ENCODE assay signal across 20 mouse cellular contexts in genomic region chr6:136340669-136341068, GRCm38 (mm10). TPM values are rescaled to one million over a fixed set of nuclear protein-coding genes. Genes with fewer than 3 reads are reported as not detected.
"Had no signal": no experiment of that assay in that cellular context is flagged by ENCODE, and none has a peak within 500 bp of the region (broad histone marks: within the 10 kb centered on the region; RNA-seq: fewer than 3 reads in every experiment).

No protein-coding gene starts in this region.

- H3K27ac ChIP-seq: limb, embryonic 13.5 days; liver, embryonic 12.5 days; midbrain, embryonic 13.5 days; stomach, embryonic 15.5 days had no signal

- H3K9me3 ChIP-seq: limb, embryonic 13.5 days; liver, embryonic 12.5 days; midbrain, embryonic 13.5 days; stomach, embryonic 15.5 days had no signal

- ATAC-seq: liver, embryonic 12.5 days; midbrain, embryonic 13.5 days had no signal

- DNase-seq: kidney, adult 9 months; kidney, postnatal 10 days; kidney, postnatal 4 days; right cerebral cortex, postnatal 14 days; thymus, postnatal 36 days had no signal

- H3K27me3 ChIP-seq: limb, embryonic 13.5 days; liver, embryonic 12.5 days; midbrain, embryonic 13.5 days; stomach, embryonic 15.5 days had no signal

- H3K4me2 ChIP-seq: limb, embryonic 13.5 days; liver, embryonic 12.5 days; midbrain, embryonic 13.5 days; stomach, embryonic 15.5 days had no signal

- H3K4me1 ChIP-seq: liver, embryonic 12.5 days; midbrain, embryonic 13.5 days; stomach, embryonic 15.5 days had no signal

- H3K36me3 ChIP-seq: limb, embryonic 13.5 days; liver, embryonic 12.5 days; midbrain, embryonic 13.5 days; stomach, embryonic 15.5 days had no signal

- H3K9ac ChIP-seq: limb, embryonic 13.5 days; liver, embryonic 12.5 days; midbrain, embryonic 13.5 days; stomach, embryonic 15.5 days had no signal

- H3K4me3 ChIP-seq: limb, embryonic 13.5 days; liver, embryonic 12.5 days; midbrain, embryonic 13.5 days; stomach, embryonic 15.5 days had no signal

RNA-seq across cellular contexts. Expression of gene Gm8994, which starts 13.3 kb away (rescaled TPM):
- total RNA-seq: layer of hippocampus, adult 8-10 months; layer of hippocampus, postnatal 25 days; left cerebral cortex, adult 8-10 months; left cerebral cortex, postnatal 25 days; megakaryocyte-erythroid progenitor cell, adult 5-6 weeks had no signal
- polyA plus RNA-seq: liver, embryonic 12.5 days; liver, embryonic 16.5 days; lung, embryonic 16.5 days; midbrain, embryonic 13.5 days; midbrain, postnatal 0 days; neural tube, embryonic 14.5 days; spleen, adult 2 months; thymus, postnatal 0 days had no signal
